Mouse (Mus musculus): ENCODE measurements at regions not wholly inside any gene's neighbourhood (a gene's known extent, or its start where the extent isn't known, plus 50 kb on each side); places are given as distances from the start of the nearest gene placed in this dataset.

GRCm38 (mm10) chr2:33983112-33983748 lies 95.5 kb upstream of the Mvb12b start:
- no peak for ATAC-seq
- H3K27me3 ChIP-seq: peaks cover 3% of the 10 kb centered on the region
- DNase-seq (ENCODE audit: low read depth, low spot score): no peak
- POLR2A ChIA-PET: no interaction called here
- in situ Hi-C loops (cut with MboI; ENCODE audit: low pct_unique_long_range_greater_than_20kb): loop anchor here (25.0 kb wide), 1 partner anchor 529 kb away; no protein-coding TSS in a partner anchor
- TF ChIP-seq CTCF (IDR thresholded peaks at IDR 0.05): no peak
- CTCF ChIA-PET: no interaction called here

- DNase-seq (ENCODE audit: low read depth, low spot score): no peak
- ChIA-PET POLR2A (no interaction called here), CTCF (no interaction called here)
These were observed 94.2 kb upstream of the Mvb12b start for GRCm38 (mm10) chr2:33981936-33982335.

GRCm38 (mm10) chr2:33981321-33981720 lies 93.6 kb upstream of the Mvb12b start:
- in situ Hi-C loops (cut with MboI; ENCODE audit: low pct_unique_long_range_greater_than_20kb): loop anchor here (25.0 kb wide), 1 partner anchor 531 kb away; no protein-coding TSS in a partner anchor
- no peak for TF ChIP-seq CTCF (IDR thresholded peaks at IDR 0.05)
- DNase-seq (ENCODE audit: low read depth, low spot score) (no peak), ATAC-seq (no peak)
- POLR2A ChIA-PET: no interaction called here
- CTCF ChIA-PET: no interaction called here
- H3K27me3 ChIP-seq: peaks cover 3% of the 10 kb centered on the region

More at GRCm38 (mm10) chr2:33981936-33982335, 94.2 kb upstream of the Mvb12b start:
- ATAC-seq: no peak
- in situ Hi-C loops (cut with MboI; ENCODE audit: low pct_unique_long_range_greater_than_20kb): loop anchor here (25.0 kb wide), 1 partner anchor 530 kb away; no protein-coding TSS in a partner anchor
- no peak for TF ChIP-seq CTCF (IDR thresholded peaks at IDR 0.05)
- H3K27me3 ChIP-seq: peaks cover 3% of the 10 kb centered on the region

GRCm38 (mm10) chr2:33980884-33981283 lies 93.1 kb upstream of the Mvb12b start:
- in situ Hi-C loops (cut with MboI; ENCODE audit: low pct_unique_long_range_greater_than_20kb): loop anchor here (25.0 kb wide), 1 partner anchor 531 kb away; no protein-coding TSS in a partner anchor
- CTCF ChIA-PET: no interaction called here
- TF ChIP-seq CTCF (IDR thresholded peaks at IDR 0.05): no peak
- peaks cover 3% of the 10 kb centered on the region for H3K27me3 ChIP-seq
- no peak for DNase-seq (ENCODE audit: low read depth, low spot score)
- POLR2A ChIA-PET: no interaction called here
- no peak for ATAC-seq

- ATAC-seq: no peak
These were observed 91.5 kb upstream of the Mvb12b start for GRCm38 (mm10) chr2:33979276-33979675.

GRCm38 (mm10) chr2:33978550-33978949 lies 90.8 kb upstream of the Mvb12b start:
- in situ Hi-C loops (cut with MboI; ENCODE audit: low pct_unique_long_range_greater_than_20kb): loop anchor here (5.0 to 25.0 kb wide), 2 partner anchors 534 to 664 kb away; no protein-coding TSS in a partner anchor
- no peak for TF ChIP-seq CTCF (IDR thresholded peaks at IDR 0.05)
- DNase-seq (ENCODE audit: low read depth, low spot score) (no peak), ATAC-seq (no peak)
- CTCF ChIA-PET: no interaction called here
- POLR2A ChIA-PET: no interaction called here
- peaks cover 3% of the 10 kb centered on the region for H3K27me3 ChIP-seq

More at GRCm38 (mm10) chr2:33979276-33979675, 91.5 kb upstream of the Mvb12b start:
- H3K27me3 ChIP-seq: peaks cover 3% of the 10 kb centered on the region
- no peak for TF ChIP-seq CTCF (IDR thresholded peaks at IDR 0.05)
- in situ Hi-C loops (cut with MboI; ENCODE audit: low pct_unique_long_range_greater_than_20kb): loop anchor here (5.0 to 25.0 kb wide), 2 partner anchors 533 to 663 kb away; no protein-coding TSS in a partner anchor
- no peak for DNase-seq (ENCODE audit: low read depth, low spot score)
- CTCF ChIA-PET: no interaction called here
- POLR2A ChIA-PET: no interaction called here

GRCm38 (mm10) chr2:33977576-33978352 lies 90.0 kb upstream of the Mvb12b start:
- TF ChIP-seq CTCF (IDR thresholded peaks at IDR 0.05): no peak
- DNase-seq (ENCODE audit: low read depth, low spot score): no peak
- ATAC-seq: no peak
- ChIA-PET CTCF (no interaction called here), POLR2A (no interaction called here)
- H3K27me3 ChIP-seq: peaks cover 3% of the 10 kb centered on the region
- in situ Hi-C loops (cut with MboI; ENCODE audit: low pct_unique_long_range_greater_than_20kb): loop anchor here (5.0 to 25.0 kb wide), 2 partner anchors 535 to 665 kb away; no protein-coding TSS in a partner anchor

- no peak for TF ChIP-seq CTCF (IDR thresholded peaks at IDR 0.05)
These were observed 89.4 kb upstream of the Mvb12b start for GRCm38 (mm10) chr2:33977151-33977550.

GRCm38 (mm10) chr2:33976183-33976582 lies 88.4 kb upstream of the Mvb12b start:
- peaks cover 3% of the 10 kb centered on the region for H3K27me3 ChIP-seq
- ATAC-seq (no peak), DNase-seq (ENCODE audit: low read depth, low spot score) (no peak)
- POLR2A ChIA-PET: no interaction called here
- TF ChIP-seq CTCF (IDR thresholded peaks at IDR 0.05): no peak
- in situ Hi-C loops (cut with MboI; ENCODE audit: low pct_unique_long_range_greater_than_20kb): loop anchor here (5.0 to 25.0 kb wide), 2 partner anchors 536 to 666 kb away; no protein-coding TSS in a partner anchor
- CTCF ChIA-PET: no interaction called here

More at GRCm38 (mm10) chr2:33977151-33977550, 89.4 kb upstream of the Mvb12b start:
- no peak for ATAC-seq
- in situ Hi-C loops (cut with MboI; ENCODE audit: low pct_unique_long_range_greater_than_20kb): loop anchor here (5.0 to 25.0 kb wide), 2 partner anchors 535 to 665 kb away; no protein-coding TSS in a partner anchor
- H3K27me3 ChIP-seq: peaks cover 3% of the 10 kb centered on the region
- CTCF ChIA-PET: no interaction called here
- no peak for DNase-seq (ENCODE audit: low read depth, low spot score)
- POLR2A ChIA-PET: no interaction called here

- H3K27me3 ChIP-seq: peaks cover 3% of the 10 kb centered on the region
- ChIA-PET POLR2A (no interaction called here), CTCF (no interaction called here)
- no peak for ATAC-seq
- in situ Hi-C loops (cut with MboI; ENCODE audit: low pct_unique_long_range_greater_than_20kb): loop anchor here (5.0 to 25.0 kb wide), 2 partner anchors 537 to 667 kb away; no protein-coding TSS in a partner anchor
- DNase-seq (ENCODE audit: low read depth, low spot score): no peak
- no peak for TF ChIP-seq CTCF (IDR thresholded peaks at IDR 0.05)
These were observed 87.8 kb upstream of the Mvb12b start for GRCm38 (mm10) chr2:33975423-33976127.

All from Patski (cell line).